Mouse (Mus musculus): ENCODE data around the gene Apol9a.
"Not testable (repeated sequence)": the region's sequence is repeated elsewhere in the genome, so short reads cannot be mapped to it uniquely, and the experiment has no call there.

DNA sequence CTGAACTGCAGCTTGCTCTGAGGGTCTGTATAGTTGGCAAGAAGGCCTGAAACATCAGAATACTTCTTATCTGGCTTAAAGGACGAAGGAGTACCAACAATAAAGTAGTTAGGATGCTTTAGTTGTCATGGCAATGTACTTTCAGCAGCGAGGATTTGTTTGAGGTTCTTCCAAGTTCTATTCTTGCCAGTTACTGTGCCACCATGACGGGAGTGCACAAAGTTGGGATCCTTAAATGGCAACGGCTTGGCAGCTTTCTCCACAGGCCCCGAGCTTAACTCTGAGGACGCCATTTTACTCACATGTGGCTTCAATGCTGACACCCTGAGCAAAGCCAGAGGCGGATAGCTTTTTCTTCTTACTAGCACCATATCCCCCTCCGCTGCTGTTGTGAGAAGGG lies 33.8 kb upstream of the Apol9a start:
- not testable (repeated sequence) for TF ChIP-seq CTCF (IDR thresholded peaks at IDR 0.05; ENCODE audit: borderline replicate concordance, control insufficient read depth, extremely low read depth, insufficient read depth, low read length, poor library complexity); POLR2A (IDR thresholded peaks at IDR 0.05; ENCODE audit: control insufficient read depth, extremely low read depth, insufficient read depth, low read length, poor library complexity)

All from thymus, adult 2 months (tissue).